Mouse (Mus musculus): ENCODE measurements around the gene Pard3b.

- TF ChIP-seq EP300 (IDR thresholded peaks at IDR 0.05; ENCODE audit: insufficient read depth, low read depth, low read length): no peak
- no peak for TF ChIP-seq CTCF (IDR thresholded peaks at IDR 0.05)
Observed at GRCm38 (mm10) chr1:62182634-62183033, 544.0 kb downstream of the Pard3b start.
